Mouse (Mus musculus) testis, adult 2 months (tissue): ENCODE data around the gene Ubap2l. TPM values are rescaled to one million over a fixed set of nuclear protein-coding genes. Genes with fewer than 3 reads are reported as not detected.
A peak's percentile ranks its signal among the peaks of the same experiment; 100 is the strongest.

Source experiments
- H3K27ac ChIP-seq: fragments of 200-500 bp; 2 replicates; pipeline ENCODE4 v1.5.1; 2012; ENCODE audit warnings: low read depth, low read length; ENCODE audit not compliant: control insufficient read depth, insufficient read depth
- H3K27me3 ChIP-seq: fragments of 200-500 bp; 2 replicates; pipeline ENCODE4 v1.6.1; 2012; ENCODE audit warnings: mild to moderate bottlenecking, low read length, moderate library complexity; ENCODE audit not compliant: control insufficient read depth, insufficient read depth
- H3K36me3 ChIP-seq: fragments of 200-500 bp; 2 replicates; pipeline ENCODE4 v1.6.1; 2012; ENCODE audit warnings: mild to moderate bottlenecking, low read length; ENCODE audit not compliant: control insufficient read depth, insufficient read depth
- H3K4me1 ChIP-seq: fragments of 200-500 bp; 2 replicates; pipeline ENCODE4 v1.6.1; 2012; ENCODE audit warnings: low read length; ENCODE audit not compliant: control insufficient read depth, insufficient read depth
- H3K4me3 ChIP-seq: fragments of 200-500 bp; 2 replicates; pipeline ENCODE4 v1.5.1; 2012; ENCODE audit warnings: low read depth, mild to moderate bottlenecking, low read length, moderate library complexity, mixed read lengths; ENCODE audit not compliant: control insufficient read depth
- CTCF ChIP-seq: fragments of 200-500 bp; IDR thresholded peaks from 2 replicates; pipeline ENCODE4 v1.5.1; 2012; ENCODE audit warnings: low read depth, mild to moderate bottlenecking, inconsistent platforms, low read length, moderate library complexity; ENCODE audit not compliant: control insufficient read depth, insufficient read depth, insufficient replicate concordance
- POLR2A ChIP-seq: fragments of 200-500 bp; IDR thresholded peaks from 2 replicates; pipeline ENCODE4 v1.6.1; 2012; ENCODE audit warnings: low read depth, mild to moderate bottlenecking, inconsistent platforms, low read length, moderate library complexity; ENCODE audit not compliant: control insufficient read depth
- polyA plus RNA-seq: library from polyadenylated mRNA; depleted of rRNA; stranded (reverse); fragments of >200 nt; gene quantifications from 2 replicates; pipeline ENCODE4 v1.2.3, GENCODE M21; 2012

The Ubap2l gene
- polyA plus RNA-seq, 1 experiment = 234 TPM

GRCm38 (mm10) chr3:90016626-90017025, 35.8 kb downstream of the Ubap2l start:
- no peak overlapping the region for H3K27ac ChIP-seq
- H3K27me3 ChIP-seq = no peaks in the 10 kb centered on the region
- TF ChIP-seq POLR2A = no peak
- no peak for TF ChIP-seq CTCF
- H3K4me1 ChIP-seq = no peaks in the 10 kb centered on the region
- no peak overlapping the region for H3K4me3 ChIP-seq
- H3K36me3 ChIP-seq = no peaks in the 10 kb centered on the region; the same call in 1 of the 2 replicates

- no peaks in the 10 kb centered on the region for H3K27me3 ChIP-seq
- no peak overlapping the region for H3K27ac ChIP-seq
- H3K4me3 ChIP-seq = no peak overlapping the region
- no peak for TF ChIP-seq POLR2A
- TF ChIP-seq CTCF = no peak
- no peaks in the 10 kb centered on the region for H3K4me1 ChIP-seq
- peaks cover 4% of the 10 kb centered on the region; the same call in 1 of the 2 replicates for H3K36me3 ChIP-seq
These were observed 42.1 kb downstream of the Ubap2l start for GRCm38 (mm10) chr3:90010291-90010690.

- Histone ChIP-seq H3K4me3 (no peak overlapping the region), H3K4me1 (no peaks in the 10 kb centered on the region; the same call in 1 of the 2 replicates), H3K27ac (no peak overlapping the region), H3K36me3 (peaks cover 8% of the 10 kb centered on the region), H3K27me3 (no peaks in the 10 kb centered on the region)
- TF ChIP-seq CTCF (no peak), POLR2A (no peak)
These were observed 48.2 kb downstream of the Ubap2l start for GRCm38 (mm10) chr3:90004091-90004796.

GRCm38 (mm10) chr3:89999830-90000229, 52.6 kb downstream of the Ubap2l start:
- no peak for TF ChIP-seq POLR2A
- TF ChIP-seq CTCF = no peak
- peak overlapping the region; percentile 87; the same call in 1 of the 2 replicates for H3K4me3 ChIP-seq
- peaks cover 4% of the 10 kb centered on the region for H3K36me3 ChIP-seq
- no peaks in the 10 kb centered on the region for H3K27me3 ChIP-seq
- H3K4me1 ChIP-seq = no peaks in the 10 kb centered on the region; the same call in 1 of the 2 replicates
- H3K27ac ChIP-seq = peak overlapping the region; percentile 79; the same call in 1 of the 2 replicates

GRCm38 (mm10) chr3:89999090-89999489, 53.3 kb downstream of the Ubap2l start:
- Histone ChIP-seq H3K4me3 (peak overlapping the region; percentile 87), H3K36me3 (peaks cover 4% of the 10 kb centered on the region), H3K27me3 (no peaks in the 10 kb centered on the region), H3K27ac (peak overlapping the region; percentile 79), H3K4me1 (no peaks in the 10 kb centered on the region; the same call in 1 of the 2 replicates)
- TF ChIP-seq CTCF (no peak), POLR2A (no peak)

- Histone ChIP-seq H3K36me3 (peaks cover 4% of the 10 kb centered on the region), H3K4me3 (peak within 1 kb of the TSS; percentile 87), H3K27ac (peak within 1 kb of the TSS; percentile 79), H3K27me3 (no peaks in the 10 kb centered on the region), H3K4me1 (no peaks in the 10 kb centered on the region; the same call in 1 of the 2 replicates)
- no peak for TF ChIP-seq CTCF
- TF ChIP-seq POLR2A = peak; percentile 87
These were observed 53.8 kb downstream of the Ubap2l start, which contains the start of gene Hax1 for GRCm38 (mm10) chr3:89998612-89999054. Hax1 (minus strand) TSS chr3:89998780.

- H3K36me3 ChIP-seq = peaks cover 4% of the 10 kb centered on the region
- no peaks in the 10 kb centered on the region for H3K27me3 ChIP-seq
- H3K4me3 ChIP-seq = peak overlapping the region; percentile 87
- H3K27ac ChIP-seq = peak overlapping the region; percentile 79
- TF ChIP-seq CTCF = no peak
- no peaks in the 10 kb centered on the region; the same call in 1 of the 2 replicates for H3K4me1 ChIP-seq
These were observed 54.5 kb downstream of the Ubap2l start for GRCm38 (mm10) chr3:89997791-89998495.
